In genomic region chr5:51348256-51348655, GRCm38 (mm10) we compare ENCODE assay signal across 14 mouse cellular contexts.
DNase-seq lines count a peak whose midpoint lies in the region; ATAC-seq and TF ChIP-seq lines count a peak whose summit lies in the region.
"Had no signal": no experiment of that assay in that cellular context is flagged by ENCODE, and none has a peak within 500 bp of the region (broad histone marks: within the 10 kb centered on the region; RNA-seq: fewer than 3 reads in every experiment).

No protein-coding gene starts in this region.

- no peak overlapping the region for H3K4me2 ChIP-seq in kidney, embryonic 15.5 days
- H3K4me2 ChIP-seq: midbrain, embryonic 12.5 days had no signal

- no peak for TF ChIP-seq CTCF in lung, adult 2 months (IDR thresholded peaks at IDR 0.05; ENCODE audit: insufficient read depth, low read length)

- no peak overlapping the region for H3K27ac ChIP-seq in kidney, embryonic 15.5 days
- H3K27ac ChIP-seq: heart, embryonic 10.5 days; kidney, postnatal 0 days; liver, embryonic 14.5 days; midbrain, embryonic 12.5 days had no signal

- H3K9me3 ChIP-seq in kidney, embryonic 15.5 days (replicated peaks) = no peaks in the 10 kb centered on the region
- H3K9me3 ChIP-seq: G1E; heart, embryonic 10.5 days; midbrain, embryonic 12.5 days had no signal

- WGBS in kidney, embryonic 15.5 days = 41% methylated on average over 2 of the region's 2 CpGs
- WGBS in lung, adult 2 months = 42% methylated on average over 2 of the region's 2 CpGs

- no peaks in the 10 kb centered on the region for H3K4me1 ChIP-seq in kidney, embryonic 15.5 days
- H3K4me1 ChIP-seq in lung, adult 2 months (ENCODE audit: control insufficient read depth, insufficient read depth, low read length) = no peaks in the 10 kb centered on the region
- H3K4me1 ChIP-seq: midbrain, embryonic 12.5 days had no signal

- H3K27me3 ChIP-seq in kidney, embryonic 15.5 days = no peaks in the 10 kb centered on the region
- H3K27me3 ChIP-seq: midbrain, embryonic 12.5 days had no signal

- DNase-seq in frontal cortex, postnatal 25 days (ENCODE audit: low spot score in 2 of 2) = no peak
- peak; percentile 14 for DNase-seq in right cerebral cortex, adult 18-20 months
- DNase-seq in right cerebral cortex, postnatal 4 days = no peak
- DNase-seq in left cerebral cortex, postnatal 25 days (ENCODE audit: low spot score in 2 of 2) = peak; percentile 20 to 66
- DNase-seq in lung, adult 2 months = no peak
- DNase-seq: adrenal gland, postnatal 10 days; lung, postnatal 36 days had no signal

- peak; percentile 98 for ATAC-seq in frontal cortex, adult (ENCODE audit: low TSS enrichment)
- ATAC-seq in kidney, embryonic 15.5 days (replicated peaks; ENCODE audit: low FRiP score) = no peak

- H3K9ac ChIP-seq in kidney, embryonic 15.5 days = no peak overlapping the region
- H3K9ac ChIP-seq: liver, embryonic 14.5 days; midbrain, embryonic 12.5 days had no signal

- no peaks in the 10 kb centered on the region for H3K36me3 ChIP-seq in kidney, embryonic 15.5 days
- H3K36me3 ChIP-seq: G1E; heart, embryonic 10.5 days; midbrain, embryonic 12.5 days had no signal

- no peak overlapping the region for H3K4me3 ChIP-seq in kidney, embryonic 15.5 days (replicated peaks)
- no peak overlapping the region for H3K4me3 ChIP-seq in lung, adult 2 months (replicated peaks; ENCODE audit: extremely low read depth, low read depth, low read length)
- H3K4me3 ChIP-seq: heart, embryonic 10.5 days; midbrain, embryonic 12.5 days had no signal

- TF ChIP-seq POLR2A in lung, adult 2 months (IDR thresholded peaks at IDR 0.05; ENCODE audit: borderline replicate concordance, extremely low read depth, low read depth, low read length) = no peak

- intact Hi-C loops in left cerebral cortex, postnatal 25 days (cut with DNase I) = no loop called here

Comparison
In these comparisons a context has a peak if more than half of its experiments do, and no peak if none do; other contexts are left out.
1. DNase-seq: peak in right cerebral cortex, adult 18-20 months (single experiment) and left cerebral cortex, postnatal 25 days (2 of 2); none in frontal cortex, postnatal 25 days (0 of 2), right cerebral cortex, postnatal 4 days (single experiment) and lung, adult 2 months (single experiment).